Mouse (Mus musculus) MEL (cell line): ENCODE measurements at regions not wholly inside any gene's neighbourhood (a gene's known extent, or its start where the extent isn't known, plus 50 kb on each side); places are given as distances from the start of the nearest gene placed in this dataset.

Experiments
- DNase-seq: peaks from one replicate; pipeline ENCODE4 v3.0.0; 2011; ENCODE audit warnings: low read depth, low spot score
- H3K27ac ChIP-seq: 2 replicates; pipeline ENCODE4 v1.5.1; 2012; ENCODE audit warnings: low read depth, mild to moderate bottlenecking, control low read depth, low read length, moderate library complexity; ENCODE audit not compliant: control insufficient read depth
- H3K27me3 ChIP-seq, 2 experiments: fragments of 150-350 bp in 1 of 2; sonication (generic) in 1 of 2; 2 replicates each; pipeline ENCODE4 v1.6.1; 2012; ENCODE audit warnings: low read length in 2 of 2, mild to moderate bottlenecking in 2 of 2, improper control_type of control experiment in 1 of 2, moderate library complexity in 1 of 2; ENCODE audit not compliant: insufficient read depth in 2 of 2, control insufficient read depth in 1 of 2
- H3K36me3 ChIP-seq, 2 experiments: 2 replicates each; pipeline ENCODE4 v1.6.1; 2012 to 2014; ENCODE audit warnings: low read length in 2 of 2, improper control_type of control experiment in 1 of 2, inconsistent platforms in 1 of 2, mild to moderate bottlenecking in 1 of 2; ENCODE audit not compliant: insufficient read depth in 2 of 2, control insufficient read depth in 1 of 2
- H3K4me1 ChIP-seq, 2 experiments: fragments of 150-350 bp in 1 of 2; sonication (generic) in 1 of 2; 2 replicates each; pipeline ENCODE4 v1.6.1; 2012; ENCODE audit warnings: low read length in 2 of 2, improper control_type of control experiment in 1 of 2, mild to moderate bottlenecking in 1 of 2; ENCODE audit not compliant: insufficient read depth in 2 of 2, control insufficient read depth in 1 of 2
- H3K4me3 ChIP-seq, 2 experiments: fragments of 150-350 bp in 1 of 2; sonication (generic) in 1 of 2; 2 replicates each; pipeline ENCODE4 v1.5.1; 2012; ENCODE audit warnings: low read depth in 2 of 2, low read length in 2 of 2, mild to moderate bottlenecking in 2 of 2, moderate library complexity in 2 of 2, control low read depth in 1 of 2, improper control_type of control experiment in 1 of 2; ENCODE audit not compliant: control insufficient read depth in 1 of 2, insufficient read depth in 1 of 2
- H3K79me2 ChIP-seq: 2 replicates; pipeline ENCODE4 v1.6.1; 2012; ENCODE audit warnings: mild to moderate bottlenecking, low read length, moderate library complexity; ENCODE audit not compliant: control insufficient read depth, poor library complexity, insufficient read depth
- H3K9ac ChIP-seq: 2 replicates; pipeline ENCODE4 v1.6.1; 2012; ENCODE audit warnings: low read depth, mild to moderate bottlenecking, control low read depth, low read length, moderate library complexity; ENCODE audit not compliant: control insufficient read depth, poor library complexity, severe bottlenecking
- H3K9me3 ChIP-seq: fragments of 150-350 bp; sonication (generic); replicated peaks from 2 replicates; pipeline ENCODE4 v1.6.1; 2012; ENCODE audit warnings: mild to moderate bottlenecking, low read length, improper control_type of control experiment, moderate library complexity; ENCODE audit not compliant: insufficient read depth
- BHLHE40 ChIP-seq: IDR thresholded peaks from 2 replicates; pipeline ENCODE4 v1.6.1; 2012; ENCODE audit warnings: low read depth, mild to moderate bottlenecking, inconsistent platforms, low read length, improper control_type of control experiment, borderline replicate concordance
- CHD2 ChIP-seq: IDR thresholded peaks from 2 replicates; pipeline ENCODE4 v1.6.1; 2011; ENCODE audit warnings: low read length, improper control_type of control experiment
- E2F4 ChIP-seq: IDR thresholded peaks from 2 replicates; pipeline ENCODE4 v1.6.1; 2011; ENCODE audit warnings: low read depth, low read length, improper control_type of control experiment, borderline replicate concordance
- ETS1 ChIP-seq: IDR thresholded peaks from 2 replicates; pipeline ENCODE4 v1.6.1; 2012; ENCODE audit warnings: low read depth, mild to moderate bottlenecking, inconsistent platforms, low read length, improper control_type of control experiment, moderate library complexity
- GABPA ChIP-seq: IDR thresholded peaks from 2 replicates; pipeline ENCODE4 v1.6.1; 2012; ENCODE audit warnings: low read depth, mild to moderate bottlenecking, inconsistent platforms, low read length, improper control_type of control experiment, moderate library complexity
- GATA1 ChIP-seq: IDR thresholded peaks from 2 replicates; pipeline ENCODE4 v1.6.1; 2011; ENCODE audit warnings: low read depth, low read length, improper control_type of control experiment
- HCFC1 ChIP-seq: IDR thresholded peaks from 2 replicates; pipeline ENCODE4 v1.6.1; 2012; ENCODE audit warnings: low read depth, mild to moderate bottlenecking, inconsistent platforms, low read length, improper control_type of control experiment, moderate library complexity
- KAT2A ChIP-seq: conservative IDR thresholded peaks from 2 replicates; pipeline ENCODE4 v1.6.1; 2012; ENCODE audit warnings: low read depth, low read length, improper control_type of control experiment, inconsistent platforms
- MAX ChIP-seq: IDR thresholded peaks from 2 replicates; pipeline ENCODE4 v1.6.1; 2011; ENCODE audit warnings: low read length, improper control_type of control experiment
- MAZ ChIP-seq: IDR thresholded peaks from 2 replicates; pipeline ENCODE4 v1.6.1; 2012; ENCODE audit warnings: low read depth, mild to moderate bottlenecking, inconsistent platforms, low read length, improper control_type of control experiment
- MEF2A ChIP-seq: IDR thresholded peaks from 2 replicates; pipeline ENCODE4 v1.6.1; 2014; ENCODE audit warnings: low read depth, mild to moderate bottlenecking, inconsistent platforms, low read length, improper control_type of control experiment; ENCODE audit not compliant: poor library complexity, insufficient replicate concordance, severe bottlenecking; ENCODE audit errors: extremely low read depth
- MYC ChIP-seq: IDR thresholded peaks from 2 replicates; pipeline ENCODE4 v1.6.1; 2011; ENCODE audit warnings: low read depth, mild to moderate bottlenecking, low read length, improper control_type of control experiment, moderate library complexity
- NELFE ChIP-seq: IDR thresholded peaks from 2 replicates; pipeline ENCODE4 v1.6.1; 2011; ENCODE audit warnings: low read depth, low read length, improper control_type of control experiment
- POLR2AphosphoS2 ChIP-seq: IDR thresholded peaks from 2 replicates; pipeline ENCODE4 v1.6.1; 2011; ENCODE audit warnings: low read length, improper control_type of control experiment
- RCOR1 ChIP-seq: IDR thresholded peaks from 2 replicates; pipeline ENCODE4 v1.6.1; 2012; ENCODE audit warnings: low read depth, mild to moderate bottlenecking, inconsistent platforms, low read length, improper control_type of control experiment
- SMC3 ChIP-seq: IDR thresholded peaks from 2 replicates; pipeline ENCODE4 v1.6.1; 2011; ENCODE audit warnings: low read depth, low read length, improper control_type of control experiment
- TAL1 ChIP-seq: IDR thresholded peaks from 2 replicates; pipeline ENCODE4 v1.6.1; 2012; ENCODE audit warnings: mild to moderate bottlenecking, inconsistent platforms, low read length, moderate library complexity, mixed read lengths
- TBP ChIP-seq: IDR thresholded peaks from 2 replicates; pipeline ENCODE4 v1.8.0; 2011; ENCODE audit warnings: low read depth, low read length, improper control_type of control experiment
- UBTF ChIP-seq: IDR thresholded peaks from 2 replicates; pipeline ENCODE4 v1.6.1; 2012; ENCODE audit warnings: low read depth, mild to moderate bottlenecking, inconsistent platforms, low read length, improper control_type of control experiment, moderate library complexity, borderline replicate concordance; ENCODE audit not compliant: insufficient read depth
- USF2 ChIP-seq, 2 experiments: IDR thresholded peaks; 2 replicates each; pipeline ENCODE4 v1.6.1; 2011 to 2012; ENCODE audit warnings: improper control_type of control experiment in 2 of 2, low read length in 2 of 2, borderline replicate concordance in 1 of 2, inconsistent platforms in 1 of 2, low read depth in 1 of 2, mild to moderate bottlenecking in 1 of 2; ENCODE audit not compliant: insufficient read depth in 1 of 2
- ZKSCAN1 ChIP-seq: IDR thresholded peaks from 2 replicates; pipeline ENCODE4 v1.6.1; 2012; ENCODE audit warnings: low read depth, mild to moderate bottlenecking, inconsistent platforms, low read length, improper control_type of control experiment, moderate library complexity
- ZMIZ1 ChIP-seq: IDR thresholded peaks from 2 replicates; pipeline ENCODE4 v1.6.1; 2012; ENCODE audit warnings: low read depth, mild to moderate bottlenecking, inconsistent platforms, low read length, improper control_type of control experiment, moderate library complexity

DNA sequence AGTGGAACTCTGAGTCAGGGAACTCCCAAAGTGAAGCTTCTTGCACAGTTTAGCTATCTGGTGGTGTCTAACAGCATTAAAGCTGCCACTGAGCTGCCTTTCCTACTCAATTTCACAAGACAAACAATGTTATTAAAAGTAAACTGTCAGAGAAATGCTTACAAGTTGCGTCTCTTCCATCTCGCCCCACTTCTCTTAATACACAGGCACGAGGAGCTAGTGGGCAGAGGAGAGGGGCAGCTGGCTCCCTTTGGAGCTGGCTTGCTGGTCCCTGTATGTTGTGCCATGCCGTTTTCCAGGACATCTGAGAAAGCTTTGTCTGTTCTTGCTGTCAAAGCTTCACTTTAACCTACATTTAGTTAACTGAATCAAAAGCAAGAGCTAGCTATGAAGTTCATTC, 185.8 kb upstream of the Gypa start:
- H3K36me3 ChIP-seq, result no peaks in the 10 kb centered on the region
- no peak for DNase-seq
- no peak for TF ChIP-seq CHD2
- TF ChIP-seq GATA1, result no peak
- H3K79me2 ChIP-seq, result no peaks in the 10 kb centered on the region
- no peak overlapping the region for H3K9ac ChIP-seq
- no peaks in the 10 kb centered on the region for H3K4me1 ChIP-seq
- no peaks in the 10 kb centered on the region for H3K9me3 ChIP-seq
- no peak overlapping the region for H3K27ac ChIP-seq
- no peak overlapping the region for H3K4me3 ChIP-seq
- H3K27me3 ChIP-seq, result no peaks in the 10 kb centered on the region

DNA sequence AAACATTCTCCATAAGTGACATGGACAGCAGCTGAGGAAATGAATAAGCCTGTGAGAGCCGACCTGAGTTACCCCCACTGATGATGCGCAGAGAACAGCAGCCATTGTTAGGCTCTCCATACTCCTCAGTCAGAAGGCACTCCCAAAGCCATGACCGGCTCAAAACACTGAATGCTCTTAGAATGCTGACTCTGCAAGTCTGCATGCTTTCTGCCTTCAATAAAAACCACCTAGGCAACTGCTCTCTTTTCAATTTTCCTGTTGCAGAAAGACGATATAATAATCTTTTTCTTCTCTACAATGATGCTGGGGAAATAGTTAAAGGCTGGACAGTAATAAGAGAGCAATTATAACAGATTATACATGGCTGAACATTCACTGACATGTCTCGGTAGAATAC, 195.0 kb upstream of the Gypa start:
- no peaks in the 10 kb centered on the region for H3K36me3 ChIP-seq
- no peak for DNase-seq
- no peak overlapping the region for H3K27ac ChIP-seq
- no peaks in the 10 kb centered on the region for H3K4me1 ChIP-seq
- no peaks in the 10 kb centered on the region for H3K79me2 ChIP-seq
- TF ChIP-seq KAT2A (no peak), ZMIZ1 (no peak), MEF2A (no peak), ETS1 (no peak), HCFC1 (no peak), GABPA (no peak), TAL1 (no peak), UBTF (no peak), MYC (no peak), NELFE (no peak), TBP (no peak), BHLHE40 (no peak)
- no peak overlapping the region for H3K4me3 ChIP-seq
- no peaks in the 10 kb centered on the region for H3K9me3 ChIP-seq
- H3K27me3 ChIP-seq, result no peaks in the 10 kb centered on the region
- H3K9ac ChIP-seq, result no peak overlapping the region

DNA sequence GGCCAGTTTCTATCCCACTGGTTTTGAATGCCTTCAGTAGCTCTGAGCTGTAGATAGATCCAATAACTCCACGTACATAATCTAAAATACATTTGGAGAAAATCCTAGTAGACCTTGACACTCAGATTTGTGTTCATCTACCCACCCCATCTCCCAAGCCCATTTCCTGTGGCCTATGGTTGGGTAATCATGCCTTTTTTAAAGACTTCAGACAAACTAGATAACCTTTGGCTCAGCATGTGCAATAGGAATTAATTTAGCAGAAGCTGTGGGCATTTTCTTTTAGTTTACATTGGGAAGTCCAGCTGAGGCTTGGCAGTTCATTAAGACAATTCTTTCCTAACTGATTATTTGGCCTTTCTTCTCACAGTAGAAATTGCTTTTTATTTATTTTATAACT, 203.3 kb upstream of the Gypa start:
- H3K79me2 ChIP-seq, result no peaks in the 10 kb centered on the region
- H3K9ac ChIP-seq, result no peak overlapping the region
- H3K36me3 ChIP-seq, result no peaks in the 10 kb centered on the region
- TF ChIP-seq ZKSCAN1, result no peak
- no peak for TF ChIP-seq E2F4
- TF ChIP-seq USF2 (IDR thresholded peaks at IDR 0.05; ENCODE audit: borderline replicate concordance in 1 of 2, insufficient read depth in 1 of 2, low read depth in 1 of 2, low read length in 2 of 2), result no peak
- no peak for TF ChIP-seq POLR2AphosphoS2
- TF ChIP-seq MAZ, result no peak
- no peak for TF ChIP-seq MAX
- no peak for TF ChIP-seq SMC3
- TF ChIP-seq RCOR1, result no peak
- no peak for TF ChIP-seq ZMIZ1
- no peak for TF ChIP-seq TBP
- no peak for DNase-seq
- no peak overlapping the region for H3K27ac ChIP-seq
- H3K4me1 ChIP-seq, result no peaks in the 10 kb centered on the region
- no peak overlapping the region for H3K4me3 ChIP-seq
- H3K9me3 ChIP-seq, result no peaks in the 10 kb centered on the region
- no peaks in the 10 kb centered on the region for H3K27me3 ChIP-seq
